Mouse (Mus musculus) CH12.LX (cell line): Measurements from ENCODE around the gene Clcc1. TPM values are rescaled to one million over a fixed set of nuclear protein-coding genes. Genes with fewer than 3 reads are reported as not detected.

ENCODE experiments used
- DNase-seq: peaks from one replicate; pipeline ENCODE4 v3.0.0-alpha.2; 2013; ENCODE audit errors: extremely low read depth
- H3K27ac ChIP-seq: 2 replicates; pipeline ENCODE4 v1.5.1; 2012; ENCODE audit warnings: low read depth, mild to moderate bottlenecking, control low read depth, moderate library complexity; ENCODE audit not compliant: insufficient read depth
- H3K27me3 ChIP-seq: replicated peaks from 2 replicates; pipeline ENCODE3; 2012; ENCODE audit warnings: inconsistent platforms
- H3K36me3 ChIP-seq, 2 experiments: replicated peaks in 1 of 2; 2 replicates each; pipeline versions ENCODE3 to v1.6.1; 2012; ENCODE audit warnings: inconsistent platforms in 1 of 2, low read length in 1 of 2, mild to moderate bottlenecking in 1 of 2, mixed read lengths in 1 of 2, moderate library complexity in 1 of 2; ENCODE audit not compliant: control insufficient read depth in 1 of 2, insufficient read depth in 1 of 2
- H3K4me1 ChIP-seq, 2 experiments: 2 replicates each; pipeline ENCODE4 v1.6.1; 2012; ENCODE audit warnings: inconsistent platforms in 1 of 2, moderate library complexity in 1 of 2; ENCODE audit not compliant: insufficient read depth in 2 of 2, control insufficient read depth in 1 of 2
- H3K4me2 ChIP-seq: 2 replicates; pipeline ENCODE4 v1.6.1; 2012; ENCODE audit warnings: low read depth, mild to moderate bottlenecking, control low read depth; ENCODE audit not compliant: poor library complexity, insufficient read depth, severe bottlenecking
- H3K4me3 ChIP-seq, 3 experiments: fragments of 150-350 bp in 1 of 3; sonication (generic) in 1 of 3; replicated peaks in 1 of 3; 2 replicates each; pipeline versions ENCODE3 to v1.5.1; 2011 to 2012; ENCODE audit warnings: low read depth in 2 of 3, low read length in 2 of 3, mild to moderate bottlenecking in 2 of 3, moderate library complexity in 2 of 3, control low read depth in 1 of 3, improper control_type of control experiment in 1 of 3, inconsistent platforms in 1 of 3, mixed read lengths in 1 of 3; ENCODE audit not compliant: poor library complexity in 1 of 3
- H3K79me2 ChIP-seq: replicated peaks from 2 replicates; pipeline ENCODE4 v1.6.1; 2012; ENCODE audit warnings: mild to moderate bottlenecking, moderate library complexity; ENCODE audit not compliant: control insufficient read depth, poor library complexity, insufficient read depth, severe bottlenecking; ENCODE audit errors: extremely low read depth
- H3K9ac ChIP-seq: 2 replicates; pipeline ENCODE4 v1.6.1; 2012; ENCODE audit warnings: low read depth, mild to moderate bottlenecking, control low read depth, moderate library complexity; ENCODE audit not compliant: insufficient read depth
- H3K9me3 ChIP-seq: replicated peaks from 2 replicates; pipeline ENCODE3; 2012; ENCODE audit warnings: low read length, inconsistent platforms, mixed read lengths
- BHLHE40 ChIP-seq: IDR thresholded peaks from 2 replicates; pipeline ENCODE4 v1.6.1; 2011; ENCODE audit warnings: mild to moderate bottlenecking, low read depth, low read length, improper control_type of control experiment
- E2F4 ChIP-seq: IDR thresholded peaks from 2 replicates; pipeline ENCODE4 v1.6.1; 2011; ENCODE audit warnings: low read depth, low read length, improper control_type of control experiment; ENCODE audit not compliant: insufficient replicate concordance
- EP300 ChIP-seq: IDR thresholded peaks from 2 replicates; pipeline ENCODE4 v1.6.1; 2011; ENCODE audit warnings: low read length, improper control_type of control experiment
- ETS1 ChIP-seq: conservative IDR thresholded peaks from 2 replicates; pipeline ENCODE4 v1.6.1; 2012; ENCODE audit warnings: low read depth, mild to moderate bottlenecking, inconsistent platforms, low read length, improper control_type of control experiment, moderate library complexity
- GABPA ChIP-seq: IDR thresholded peaks from 2 replicates; pipeline ENCODE4 v1.6.1; 2012; ENCODE audit warnings: low read depth, low read length, improper control_type of control experiment, inconsistent platforms; ENCODE audit not compliant: insufficient replicate concordance
- HCFC1 ChIP-seq: IDR thresholded peaks from 2 replicates; pipeline ENCODE4 v1.6.1; 2012; ENCODE audit warnings: low read depth, mild to moderate bottlenecking, inconsistent platforms, low read length, improper control_type of control experiment
- IRF4 ChIP-seq: IDR thresholded peaks from 2 replicates; pipeline ENCODE4 v1.6.1; 2014; ENCODE audit warnings: low read depth, mild to moderate bottlenecking, inconsistent platforms, low read length, improper control_type of control experiment
- JUN ChIP-seq: IDR thresholded peaks from 2 replicates; pipeline ENCODE4 v1.6.1; 2011; ENCODE audit warnings: low read depth, mild to moderate bottlenecking, low read length, improper control_type of control experiment, moderate library complexity; ENCODE audit not compliant: insufficient read depth
- JUND ChIP-seq: conservative IDR thresholded peaks from 2 replicates; pipeline ENCODE4 v1.6.1; 2011; ENCODE audit warnings: low read depth, low read length, improper control_type of control experiment
- KAT2A ChIP-seq: IDR thresholded peaks from 2 replicates; pipeline ENCODE4 v1.6.1; 2012; ENCODE audit warnings: low read length, improper control_type of control experiment, inconsistent platforms; ENCODE audit not compliant: insufficient replicate concordance
- MAFK ChIP-seq: IDR thresholded peaks from 2 replicates; pipeline ENCODE4 v1.6.1; 2011; ENCODE audit warnings: low read length, improper control_type of control experiment; ENCODE audit not compliant: insufficient replicate concordance
- MAX ChIP-seq: IDR thresholded peaks from 2 replicates; pipeline ENCODE4 v1.6.1; 2011; ENCODE audit warnings: low read length, improper control_type of control experiment
- NELFE ChIP-seq: IDR thresholded peaks from 2 replicates; pipeline ENCODE4 v1.6.1; 2011; ENCODE audit warnings: low read depth, low read length, improper control_type of control experiment
- NRF1 ChIP-seq: IDR thresholded peaks from 2 replicates; pipeline ENCODE4 v1.6.1; 2014; ENCODE audit warnings: low read depth, mild to moderate bottlenecking, inconsistent platforms, low read length, improper control_type of control experiment, moderate library complexity
- PAX5 ChIP-seq: IDR thresholded peaks from 2 replicates; pipeline ENCODE4 v1.6.1; 2012; ENCODE audit warnings: low read length, inconsistent platforms, mixed read lengths
- RAD21 ChIP-seq: IDR thresholded peaks from 2 replicates; pipeline ENCODE4 v1.6.1; 2011; ENCODE audit warnings: low read depth, mild to moderate bottlenecking, low read length, improper control_type of control experiment, moderate library complexity
- RCOR1 ChIP-seq: conservative IDR thresholded peaks from 2 replicates; pipeline ENCODE4 v1.6.1; 2012; ENCODE audit warnings: low read depth, mild to moderate bottlenecking, inconsistent platforms, low read length, improper control_type of control experiment
- TBP ChIP-seq: conservative IDR thresholded peaks from 2 replicates; pipeline ENCODE4 v1.6.1; 2011; ENCODE audit warnings: low read depth, low read length, improper control_type of control experiment
- USF1 ChIP-seq: IDR thresholded peaks from 2 replicates; pipeline ENCODE4 v1.6.1; 2014; ENCODE audit warnings: low read depth, mild to moderate bottlenecking, inconsistent platforms, low read length, improper control_type of control experiment
- USF2 ChIP-seq: conservative IDR thresholded peaks from 2 replicates; pipeline ENCODE4 v1.6.1; 2011; ENCODE audit warnings: low read depth, low read length, improper control_type of control experiment
- dilution Hi-C: fragments of 300-500 bp; cut with MboI; formaldehyde crosslinking; loops from 2 replicates; pipeline ENCODE4 v1.14.3; 2020; ENCODE audit warnings: low sequenced_read_pairs; ENCODE audit not compliant: extremely low pct_unique_long_range_greater_than_20kb, extremely low pct_ligation_motif_present
- in situ Hi-C: fragments of 300-500 bp; cut with MboI; formaldehyde crosslinking; loops from 3 replicates; pipeline ENCODE4 v1.14.3; 2019; ENCODE audit warnings: low sequenced_read_pairs, low pct_ligation_motif_present, low pct_unique_long_range_greater_than_20kb, mixed read lengths
- polyA plus RNA-seq: library from polyadenylated mRNA; unstranded; fragments of >175 nt; gene quantifications from 2 replicates; pipeline ENCODE4 v1.2.1, GENCODE M21; 2012; ENCODE audit warnings: low read depth; ENCODE audit not compliant: insufficient read length
- total RNA-seq, 2 experiments: library from RNA; depleted of rRNA; stranded (reverse); fragments of 300-350 nt in 1 of 2; fragments of >200 nt in 1 of 2; gene quantifications; 2 replicates each; pipeline ENCODE4 v1.2.3; 2012 to 2014

Clcc1 gene
- total and polyA plus RNA-seq, 3 experiments: 31.6 to 51.4 (median 36.3) TPM

DNA sequence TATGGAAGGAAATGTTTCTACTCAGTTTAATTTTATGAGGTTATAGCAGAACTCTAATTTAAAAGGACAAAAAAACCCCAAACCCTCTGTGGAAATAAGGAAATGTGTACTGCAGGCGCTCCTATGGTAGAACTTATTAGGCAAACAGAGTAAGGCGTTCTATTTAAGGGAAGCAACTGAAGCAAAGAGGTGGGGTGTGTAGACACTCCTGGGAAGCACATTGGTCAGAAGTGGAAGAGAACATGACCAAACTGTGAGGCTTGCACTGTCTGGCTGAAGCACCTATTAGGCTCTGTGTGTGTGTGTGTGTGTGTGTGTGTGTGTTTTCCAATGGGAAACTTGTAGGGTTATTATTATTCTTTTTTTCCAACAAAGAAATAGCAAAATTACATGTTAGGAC, 65.6 kb downstream of the Clcc1 start:
- Histone ChIP-seq H3K4me2 (no peak overlapping the region), H3K4me3 (no peak overlapping the region), H3K79me2 (no peaks in the 10 kb centered on the region), H3K9ac (no peak overlapping the region), H3K27ac (no peak overlapping the region), H3K36me3 (no peaks in the 10 kb centered on the region), H3K9me3 (no peaks in the 10 kb centered on the region), H3K27me3 (peaks cover 13% of the 10 kb centered on the region), H3K4me1 (peaks cover 3 to 22% of the 10 kb centered on the region in 2 experiments; a peak in 3 of 4 replicates)
- in situ Hi-C loops (no loop called here), dilution Hi-C loops (no loop called here)
- no peak for DNase-seq
- TF ChIP-seq PAX5 (no peak), KAT2A (no peak), IRF4 (no peak), ETS1 (no peak), MAX (no peak), E2F4 (no peak), MAFK (no peak), GABPA (no peak), EP300 (no peak), USF2 (no peak), USF1 (no peak), JUND (no peak), NELFE (no peak), RAD21 (no peak), RCOR1 (no peak), BHLHE40 (no peak), HCFC1 (no peak)

DNA sequence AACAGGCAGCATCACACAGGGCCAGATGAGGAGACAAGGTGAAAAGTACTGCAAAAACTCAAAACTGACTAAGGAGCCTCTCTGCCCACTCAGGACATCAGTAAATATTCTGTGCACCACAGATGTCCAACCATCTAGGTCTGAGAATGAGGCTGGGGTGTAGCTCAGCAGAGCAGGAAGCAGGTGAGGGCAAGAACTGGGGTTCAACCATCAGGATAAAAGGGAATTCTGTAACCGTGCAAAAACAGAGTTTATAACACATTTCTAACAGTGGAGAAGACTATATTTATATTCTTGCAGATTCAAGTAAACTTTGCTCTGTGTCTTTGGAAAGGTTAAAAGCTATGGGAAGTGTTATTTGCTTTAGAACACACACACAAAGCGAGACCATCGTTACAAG, 66.0 kb downstream of the Clcc1 start:
- no peak for DNase-seq
- in situ Hi-C loops: no loop called here
- Histone ChIP-seq H3K9ac (no peak overlapping the region), H3K9me3 (no peaks in the 10 kb centered on the region), H3K27ac (no peak overlapping the region), H3K27me3 (peaks cover 13% of the 10 kb centered on the region), H3K4me2 (no peak overlapping the region), H3K79me2 (no peaks in the 10 kb centered on the region), H3K4me3 (no peak overlapping the region), H3K4me1 (peaks cover 3 to 22% of the 10 kb centered on the region in 2 experiments; a peak in 3 of 4 replicates), H3K36me3 (no peaks in the 10 kb centered on the region)
- dilution Hi-C loops: no loop called here
- no peak for TF ChIP-seq NRF1
- no peak for TF ChIP-seq JUN
- TF ChIP-seq TBP: no peak
- TF ChIP-seq JUND: no peak
